ENCODE assay signal across 18 mouse cellular contexts in genomic region chr11:97824895-97825294, GRCm38 (mm10). TPM values are rescaled to one million over a fixed set of nuclear protein-coding genes. Genes with fewer than 3 reads are reported as not detected.
DNase-seq lines count a peak whose midpoint lies in the region; ATAC-seq and TF ChIP-seq lines count a peak whose summit lies in the region.
"Had no signal": no experiment of that assay in that cellular context is flagged by ENCODE, and none has a peak within 500 bp of the region (broad histone marks: within the 10 kb centered on the region; RNA-seq: fewer than 3 reads in every experiment).

No protein-coding gene starts in this region.

- ATAC-seq in hindbrain, embryonic 13.5 days (ENCODE audit: low FRiP score): no peak
- no peak for ATAC-seq in hindbrain, embryonic 12.5 days (ENCODE audit: low FRiP score)
- peak; percentile 40 for ATAC-seq in lung, postnatal 0 days
- no peak for ATAC-seq in liver, postnatal 0 days
- ATAC-seq in megakaryocyte-erythroid progenitor cell, adult 5-6 weeks (replicated peaks; ENCODE audit: low FRiP score, low TSS enrichment, poor library complexity, severe bottlenecking): no peak

- H3K4me3 ChIP-seq in hindbrain, embryonic 13.5 days: no peak overlapping the region
- H3K4me3 ChIP-seq in hindbrain, embryonic 12.5 days: no peak overlapping the region
- H3K4me3 ChIP-seq in lung, postnatal 0 days (ENCODE audit: low read depth, low read length): no peak overlapping the region
- no peak overlapping the region for H3K4me3 ChIP-seq in bone marrow, adult 2 months (replicated peaks; ENCODE audit: control insufficient read depth, low read depth, low read length)
- no peak overlapping the region for H3K4me3 ChIP-seq in liver, postnatal 0 days (ENCODE audit: low read depth, low read length)
- no peak overlapping the region for H3K4me3 ChIP-seq in limb, embryonic 10.5 days
- H3K4me3 ChIP-seq: forebrain, embryonic 12.5 days; heart, embryonic 15.5 days; neural tube, embryonic 12.5 days had no signal

- 76% methylated on average over 6 of the region's 6 CpGs for WGBS in hindbrain, embryonic 13.5 days
- WGBS in hindbrain, embryonic 12.5 days: 84% methylated on average over 6 of the region's 6 CpGs
- WGBS in lung, postnatal 0 days: 60% methylated on average over 6 of the region's 6 CpGs
- 14% methylated on average over 6 of the region's 6 CpGs for WGBS in bone marrow, adult 2 months
- WGBS in liver, postnatal 0 days (ENCODE audit: insufficient replicate concordance): 50% methylated on average over 6 of the region's 6 CpGs
- WGBS in limb, embryonic 10.5 days: 77% methylated on average over 6 of the region's 6 CpGs

- TF ChIP-seq EP300 in lung, postnatal 0 days (IDR thresholded peaks at IDR 0.05): no peak
- TF ChIP-seq EP300 in liver, postnatal 0 days (IDR thresholded peaks at IDR 0.05; ENCODE audit: low read depth): no peak

- H3K27ac ChIP-seq in hindbrain, embryonic 13.5 days: 0 out of 2 replicates have a peak overlapping the region, but pooled peaks have one; percentile 23
- no peak overlapping the region for H3K27ac ChIP-seq in hindbrain, embryonic 12.5 days
- H3K27ac ChIP-seq in lung, postnatal 0 days (ENCODE audit: low read length): no peak overlapping the region
- peak overlapping the region; percentile 82 for H3K27ac ChIP-seq in bone marrow, adult 2 months (ENCODE audit: control insufficient read depth, insufficient read depth, low read depth, low read length, poor library complexity)
- peak overlapping the region; percentile 60 for H3K27ac ChIP-seq in liver, postnatal 0 days (ENCODE audit: low read depth)
- H3K27ac ChIP-seq in limb, embryonic 10.5 days: no peak overlapping the region; the same call in 1 of the 2 replicates
- H3K27ac ChIP-seq: forebrain, embryonic 12.5 days; heart, embryonic 15.5 days; neural tube, embryonic 12.5 days had no signal

- H3K36me3 ChIP-seq in hindbrain, embryonic 13.5 days: peaks cover 85% of the 10 kb centered on the region
- H3K36me3 ChIP-seq in hindbrain, embryonic 12.5 days: peaks cover 70% of the 10 kb centered on the region
- H3K36me3 ChIP-seq in lung, postnatal 0 days (ENCODE audit: insufficient read depth, low read length): peaks cover 42% of the 10 kb centered on the region
- H3K36me3 ChIP-seq in liver, postnatal 0 days (replicated peaks; ENCODE audit: insufficient read depth, low read length): peaks cover 39% of the 10 kb centered on the region
- peaks cover 95% of the 10 kb centered on the region for H3K36me3 ChIP-seq in limb, embryonic 10.5 days

- TF ChIP-seq POLR2A in bone marrow, adult 2 months (IDR thresholded peaks at IDR 0.05; ENCODE audit: borderline replicate concordance, control insufficient read depth, low read depth, low read length): no peak

- H3K9me3 ChIP-seq in hindbrain, embryonic 13.5 days: no peaks in the 10 kb centered on the region
- H3K9me3 ChIP-seq in hindbrain, embryonic 12.5 days (replicated peaks): no peaks in the 10 kb centered on the region
- no peaks in the 10 kb centered on the region for H3K9me3 ChIP-seq in lung, postnatal 0 days (ENCODE audit: low read length)
- no peaks in the 10 kb centered on the region for H3K9me3 ChIP-seq in liver, postnatal 0 days (ENCODE audit: low read length)
- H3K9me3 ChIP-seq in limb, embryonic 10.5 days (replicated peaks): no peaks in the 10 kb centered on the region
- H3K9me3 ChIP-seq: forebrain, embryonic 12.5 days; heart, embryonic 15.5 days; neural tube, embryonic 12.5 days had no signal

- no peak for TF ChIP-seq CTCF in lung, postnatal 0 days (IDR thresholded peaks at IDR 0.05)
- TF ChIP-seq CTCF in bone marrow, adult 2 months (IDR thresholded peaks at IDR 0.05; ENCODE audit: control insufficient read depth, insufficient read depth, low read length): no peak
- no peak for TF ChIP-seq CTCF in liver, postnatal 0 days (IDR thresholded peaks at IDR 0.05; ENCODE audit: low read depth)

- no peaks in the 10 kb centered on the region for H3K27me3 ChIP-seq in hindbrain, embryonic 13.5 days
- H3K27me3 ChIP-seq in hindbrain, embryonic 12.5 days: no peaks in the 10 kb centered on the region
- H3K27me3 ChIP-seq in lung, postnatal 0 days (replicated peaks; ENCODE audit: insufficient read depth, low read length): no peaks in the 10 kb centered on the region
- H3K27me3 ChIP-seq in liver, postnatal 0 days (ENCODE audit: insufficient read depth, low read length): no peaks in the 10 kb centered on the region
- no peaks in the 10 kb centered on the region for H3K27me3 ChIP-seq in limb, embryonic 10.5 days (ENCODE audit: low read depth, poor library complexity, severe bottlenecking)
- H3K27me3 ChIP-seq: forebrain, embryonic 12.5 days; heart, embryonic 15.5 days; neural tube, embryonic 12.5 days had no signal

- no peak overlapping the region for H3K4me2 ChIP-seq in hindbrain, embryonic 13.5 days
- no peak overlapping the region for H3K4me2 ChIP-seq in hindbrain, embryonic 12.5 days (replicated peaks)
- no peak overlapping the region for H3K4me2 ChIP-seq in lung, postnatal 0 days (replicated peaks; ENCODE audit: low read depth, low read length)
- 0 out of 2 replicates have a peak overlapping the region, but pooled peaks have one; percentile 18 for H3K4me2 ChIP-seq in liver, postnatal 0 days (ENCODE audit: low read depth, low read length)
- H3K4me2 ChIP-seq: forebrain, embryonic 12.5 days; heart, embryonic 15.5 days; neural tube, embryonic 12.5 days had no signal

- H3K9ac ChIP-seq in hindbrain, embryonic 13.5 days: no peak overlapping the region
- no peak overlapping the region for H3K9ac ChIP-seq in hindbrain, embryonic 12.5 days
- H3K9ac ChIP-seq in lung, postnatal 0 days (replicated peaks; ENCODE audit: low read depth): no peak overlapping the region
- H3K9ac ChIP-seq in liver, postnatal 0 days (replicated peaks): no peak overlapping the region
- H3K9ac ChIP-seq: forebrain, embryonic 12.5 days; heart, embryonic 15.5 days; neural tube, embryonic 12.5 days had no signal

- peak; percentile 52 for DNase-seq in lung, postnatal 0 days (ENCODE audit: low spot score)
- DNase-seq in lung, adult 18-20 months: no peak
- DNase-seq in liver, postnatal 0 days: peak; percentile 12
- no peak for DNase-seq in limb, embryonic 10.5 days (ENCODE audit: low spot score)
- DNase-seq: adrenal gland, adult 2 months; cerebellum, adult 11-12 months; gastrocnemius, postnatal 14 days; right cerebral cortex, postnatal 14 days had no signal

- peaks cover 18% of the 10 kb centered on the region for H3K4me1 ChIP-seq in hindbrain, embryonic 13.5 days (replicated peaks)
- no peaks in the 10 kb centered on the region for H3K4me1 ChIP-seq in hindbrain, embryonic 12.5 days
- no peaks in the 10 kb centered on the region for H3K4me1 ChIP-seq in lung, postnatal 0 days (ENCODE audit: insufficient read depth, low read depth, low read length)
- H3K4me1 ChIP-seq in bone marrow, adult 2 months (ENCODE audit: control insufficient read depth, insufficient read depth, low read length): peaks cover 26% of the 10 kb centered on the region
- peaks cover 49% of the 10 kb centered on the region for H3K4me1 ChIP-seq in liver, postnatal 0 days (ENCODE audit: insufficient read depth)
- H3K4me1 ChIP-seq in limb, embryonic 10.5 days: peaks cover 12% of the 10 kb centered on the region

RNA-seq across cellular contexts. Expression of gene B230217C12Rik, which starts 15.7 kb away (rescaled TPM):
- 28.9 and 29.2 TPM in 2 replicates for polyA plus RNA-seq in hindbrain, embryonic 13.5 days (2015; fragmentation: Nextera tagmentation; extraction: Ambion mirVana)
- polyA plus RNA-seq in hindbrain, embryonic 12.5 days (2016; fragmentation: Nextera tagmentation; extraction: Ambion mirVana): 14.1 and 14.8 TPM in 2 replicates
- 1.3 and 1.5 TPM in 2 replicates for polyA plus RNA-seq in lung, postnatal 0 days (2015; fragmentation: Nextera tagmentation; extraction: Ambion mirVana)
- polyA plus RNA-seq in bone marrow, adult 2 months (2011; ENCODE audit: insufficient read depth, insufficient read length, low replicate concordance, missing spikeins): not detected in 2 replicates
- 0.25 and 0.28 TPM in 2 replicates for polyA plus RNA-seq in liver, postnatal 0 days (2015; fragmentation: Nextera tagmentation; extraction: Ambion mirVana)
- total RNA-seq in megakaryocyte-erythroid progenitor cell, adult 5-6 weeks (2014; fragmentation: Nextera tagmentation): 0.45 and 1.7 TPM in 2 replicates
- total RNA-seq in megakaryocyte-erythroid progenitor cell, adult 5-6 weeks (2017): 0.91 TPM in 1 of 2 replicates, not detected in the other
- 10.9 and 14.0 TPM in 2 replicates for polyA plus RNA-seq in limb, embryonic 10.5 days (2016; fragmentation: Nextera tagmentation; extraction: Ambion mirVana)

RNA-seq across cellular contexts. Expression of gene Lasp1, which starts 26.1 kb away (rescaled TPM):
- polyA plus RNA-seq in hindbrain, embryonic 13.5 days (2015; fragmentation: Nextera tagmentation; extraction: Ambion mirVana): 131 and 137 TPM in 2 replicates
- polyA plus RNA-seq in hindbrain, embryonic 12.5 days (2016; fragmentation: Nextera tagmentation; extraction: Ambion mirVana): 111 and 120 TPM in 2 replicates
- polyA plus RNA-seq in lung, postnatal 0 days (2015; fragmentation: Nextera tagmentation; extraction: Ambion mirVana): 96.4 and 107 TPM in 2 replicates
- 48.1 and 99.2 TPM in 2 replicates for polyA plus RNA-seq in bone marrow, adult 2 months (2011; ENCODE audit: insufficient read depth, insufficient read length, low replicate concordance, missing spikeins)
- 30.0 and 32.2 TPM in 2 replicates for polyA plus RNA-seq in liver, postnatal 0 days (2015; fragmentation: Nextera tagmentation; extraction: Ambion mirVana)
- 15.7 and 20.4 TPM in 2 replicates for total RNA-seq in megakaryocyte-erythroid progenitor cell, adult 5-6 weeks (2014; fragmentation: Nextera tagmentation)
- total RNA-seq in megakaryocyte-erythroid progenitor cell, adult 5-6 weeks (2017): 56.3 and 63.5 TPM in 2 replicates
- polyA plus RNA-seq in limb, embryonic 10.5 days (2016; fragmentation: Nextera tagmentation; extraction: Ambion mirVana): 90.0 and 110 TPM in 2 replicates

RNA-seq across cellular contexts. Expression of gene Rpl23, which starts 42.7 kb away (rescaled TPM):
- polyA plus RNA-seq in hindbrain, embryonic 13.5 days (2015; fragmentation: Nextera tagmentation; extraction: Ambion mirVana): 369 and 380 TPM in 2 replicates
- polyA plus RNA-seq in hindbrain, embryonic 12.5 days (2016; fragmentation: Nextera tagmentation; extraction: Ambion mirVana): 347 and 376 TPM in 2 replicates
- 464 and 478 TPM in 2 replicates for polyA plus RNA-seq in lung, postnatal 0 days (2015; fragmentation: Nextera tagmentation; extraction: Ambion mirVana)
- 550 and 853 TPM in 2 replicates for polyA plus RNA-seq in bone marrow, adult 2 months (2011; ENCODE audit: insufficient read depth, insufficient read length, low replicate concordance, missing spikeins)
- polyA plus RNA-seq in liver, postnatal 0 days (2015; fragmentation: Nextera tagmentation; extraction: Ambion mirVana): 409 and 433 TPM in 2 replicates
- 2,091 and 2,156 TPM in 2 replicates for total RNA-seq in megakaryocyte-erythroid progenitor cell, adult 5-6 weeks (2014; fragmentation: Nextera tagmentation)
- 1,518 and 2,802 TPM in 2 replicates for total RNA-seq in megakaryocyte-erythroid progenitor cell, adult 5-6 weeks (2017)
- polyA plus RNA-seq in limb, embryonic 10.5 days (2016; fragmentation: Nextera tagmentation; extraction: Ambion mirVana): 449 and 506 TPM in 2 replicates

RNA-seq across cellular contexts. Expression of gene 1700001P01Rik, which starts 49.2 kb away (rescaled TPM):
- polyA plus RNA-seq in hindbrain, embryonic 13.5 days (2015; fragmentation: Nextera tagmentation; extraction: Ambion mirVana): 0.68 and 0.79 TPM in 2 replicates
- polyA plus RNA-seq in hindbrain, embryonic 12.5 days (2016; fragmentation: Nextera tagmentation; extraction: Ambion mirVana): 0.68 and 0.98 TPM in 2 replicates
- not detected in 2 replicates for polyA plus RNA-seq in lung, postnatal 0 days (2015; fragmentation: Nextera tagmentation; extraction: Ambion mirVana)
- not detected in 2 replicates for polyA plus RNA-seq in bone marrow, adult 2 months (2011; ENCODE audit: insufficient read depth, insufficient read length, low replicate concordance, missing spikeins)
- not detected in 2 replicates for polyA plus RNA-seq in liver, postnatal 0 days (2015; fragmentation: Nextera tagmentation; extraction: Ambion mirVana)
- 0.89 TPM in 1 of 2 replicates, not detected in the other for total RNA-seq in megakaryocyte-erythroid progenitor cell, adult 5-6 weeks (2014; fragmentation: Nextera tagmentation)
- total RNA-seq in megakaryocyte-erythroid progenitor cell, adult 5-6 weeks (2017): 2.4 TPM in 1 of 2 replicates, not detected in the other
- 0.43 and 0.74 TPM in 2 replicates for polyA plus RNA-seq in limb, embryonic 10.5 days (2016; fragmentation: Nextera tagmentation; extraction: Ambion mirVana)
- total RNA-seq: gastrocnemius, postnatal 14 days had no signal
- polyA plus RNA-seq: adrenal gland, adult 2 months; CD4-positive, CD25-positive, alpha-beta regulatory T cell, adult 4 months; kidney, embryonic 14.5 days; limb, embryonic 11.5 days had no signal

RNA-seq across cellular contexts. Expression of gene Cwc25, which starts 58.5 kb away (rescaled TPM):
- polyA plus RNA-seq in hindbrain, embryonic 13.5 days (2015; fragmentation: Nextera tagmentation; extraction: Ambion mirVana): 17.6 and 18.3 TPM in 2 replicates
- 22.0 and 25.4 TPM in 2 replicates for polyA plus RNA-seq in hindbrain, embryonic 12.5 days (2016; fragmentation: Nextera tagmentation; extraction: Ambion mirVana)
- 12.7 and 13.2 TPM in 2 replicates for polyA plus RNA-seq in lung, postnatal 0 days (2015; fragmentation: Nextera tagmentation; extraction: Ambion mirVana)
- polyA plus RNA-seq in bone marrow, adult 2 months (2011; ENCODE audit: insufficient read depth, insufficient read length, low replicate concordance, missing spikeins): 10.4 and 11.7 TPM in 2 replicates
- 5.5 and 5.8 TPM in 2 replicates for polyA plus RNA-seq in liver, postnatal 0 days (2015; fragmentation: Nextera tagmentation; extraction: Ambion mirVana)
- total RNA-seq in megakaryocyte-erythroid progenitor cell, adult 5-6 weeks (2014; fragmentation: Nextera tagmentation): 17.7 and 18.9 TPM in 2 replicates
- total RNA-seq in megakaryocyte-erythroid progenitor cell, adult 5-6 weeks (2017): 20.4 and 23.3 TPM in 2 replicates
- polyA plus RNA-seq in limb, embryonic 10.5 days (2016; fragmentation: Nextera tagmentation; extraction: Ambion mirVana): 17.8 and 21.6 TPM in 2 replicates

Comparison
In these comparisons a context has a peak if more than half of its experiments do, and no peak if none do; other contexts are left out.
1. H3K27ac ChIP-seq: peak in hindbrain, embryonic 13.5 days (single experiment), bone marrow, adult 2 months (single experiment) and liver, postnatal 0 days (single experiment); none in hindbrain, embryonic 12.5 days (single experiment), lung, postnatal 0 days (single experiment) and limb, embryonic 10.5 days (single experiment).
2. DNase-seq: peak in lung, postnatal 0 days (single experiment) and liver, postnatal 0 days (single experiment); none in lung, adult 18-20 months (0 of 2) and limb, embryonic 10.5 days (single experiment).